In genomic region chr12:44221651-44222356, GRCm38 (mm10) we compare ENCODE assay signal across 8 mouse cellular contexts. TPM values are rescaled to one million over a fixed set of nuclear protein-coding genes. Genes with fewer than 3 reads are reported as not detected.
A peak's percentile ranks its signal among the peaks of the same experiment; 100 is the strongest.
DNase-seq lines count a peak whose midpoint lies in the region; ATAC-seq lines count a peak whose summit lies in the region.

No protein-coding gene starts in this region.

- H3K9me3 ChIP-seq in forebrain, embryonic 14.5 days (replicated peaks; ENCODE audit: control insufficient read depth, low read length): no peaks in the 10 kb centered on the region
- no peaks in the 10 kb centered on the region for H3K9me3 ChIP-seq in hindbrain, embryonic 13.5 days
- H3K9me3 ChIP-seq in liver, embryonic 11.5 days (ENCODE audit: control insufficient read depth, low read length): no peaks in the 10 kb centered on the region
- no peaks in the 10 kb centered on the region for H3K9me3 ChIP-seq in neural tube, embryonic 11.5 days (ENCODE audit: control insufficient read depth, low read length)

- H3K27ac ChIP-seq in forebrain, embryonic 14.5 days (ENCODE audit: low read depth, low read length): no peak overlapping the region
- no peak overlapping the region for H3K27ac ChIP-seq in hindbrain, embryonic 13.5 days
- H3K27ac ChIP-seq in liver, embryonic 11.5 days (ENCODE audit: low read depth, low read length): no peak overlapping the region
- no peak overlapping the region for H3K27ac ChIP-seq in neural tube, embryonic 11.5 days (ENCODE audit: low read depth, low read length)

- WGBS in forebrain, embryonic 14.5 days: 2% methylated on average over 88 of the region's 89 CpGs
- WGBS in hindbrain, embryonic 13.5 days: 1% methylated on average over 86 of the region's 89 CpGs
- WGBS in liver, embryonic 11.5 days: under 1% methylated on average over 85 of the region's 89 CpGs
- WGBS in neural tube, embryonic 11.5 days: 1% methylated on average over 89 of the region's 89 CpGs

- intact Hi-C loops in left cerebral cortex, postnatal 25 days (cut with DNase I): no loop called here

- no peaks in the 10 kb centered on the region for H3K36me3 ChIP-seq in forebrain, embryonic 14.5 days (ENCODE audit: control insufficient read depth, insufficient read depth, low read length)
- H3K36me3 ChIP-seq in hindbrain, embryonic 13.5 days: no peaks in the 10 kb centered on the region
- no peaks in the 10 kb centered on the region for H3K36me3 ChIP-seq in liver, embryonic 11.5 days (ENCODE audit: control insufficient read depth, insufficient read depth, low read length)
- no peaks in the 10 kb centered on the region for H3K36me3 ChIP-seq in neural tube, embryonic 11.5 days (ENCODE audit: control insufficient read depth, insufficient read depth, low read length)

- ATAC-seq in forebrain, embryonic 14.5 days: peak; percentile 61; the same call in 1 of the 2 replicates
- ATAC-seq in hindbrain, embryonic 13.5 days (ENCODE audit: low FRiP score): no peak
- ATAC-seq in liver, embryonic 11.5 days (replicated peaks; ENCODE audit: low FRiP score): 0 out of 2 replicates have a peak, but pooled peaks have one; percentile 31
- ATAC-seq in neural tube, embryonic 11.5 days (ENCODE audit: insufficient read depth, low FRiP score, low TSS enrichment): peak; percentile 35; the same call in 1 of the 2 replicates

- peak overlapping the region; percentile 79 for H3K4me2 ChIP-seq in forebrain, embryonic 14.5 days (ENCODE audit: low read length)
- peak overlapping the region; percentile 85 for H3K4me2 ChIP-seq in hindbrain, embryonic 13.5 days
- H3K4me2 ChIP-seq in liver, embryonic 11.5 days: peak overlapping the region; percentile 81
- H3K4me2 ChIP-seq in neural tube, embryonic 11.5 days (ENCODE audit: low read depth): peak overlapping the region; percentile 87

- H3K27me3 ChIP-seq in forebrain, embryonic 14.5 days (replicated peaks; ENCODE audit: control insufficient read depth, insufficient read depth, low read length): no peaks in the 10 kb centered on the region
- no peaks in the 10 kb centered on the region for H3K27me3 ChIP-seq in hindbrain, embryonic 13.5 days
- 0 out of 2 replicates have a peak, but pooled peaks cover 3% of the 10 kb centered on the region for H3K27me3 ChIP-seq in liver, embryonic 11.5 days (replicated peaks; ENCODE audit: control insufficient read depth, insufficient read depth, low read length)
- no peaks in the 10 kb centered on the region for H3K27me3 ChIP-seq in neural tube, embryonic 11.5 days (ENCODE audit: control insufficient read depth, insufficient read depth, low read length)

- H3K9ac ChIP-seq in forebrain, embryonic 14.5 days (ENCODE audit: low read length): peak overlapping the region; percentile 73
- H3K9ac ChIP-seq in hindbrain, embryonic 13.5 days: peak overlapping the region; percentile 82
- peak overlapping the region; percentile 59 for H3K9ac ChIP-seq in liver, embryonic 11.5 days (ENCODE audit: low read depth, low read length)
- peak overlapping the region; percentile 72 for H3K9ac ChIP-seq in neural tube, embryonic 11.5 days (ENCODE audit: low read length)

- H3K4me3 ChIP-seq in forebrain, embryonic 14.5 days (ENCODE audit: low read depth, low read length): peak overlapping the region; percentile 55
- peak overlapping the region; percentile 64 for H3K4me3 ChIP-seq in hindbrain, embryonic 13.5 days
- H3K4me3 ChIP-seq in liver, embryonic 11.5 days (ENCODE audit: low read depth, low read length): peak overlapping the region; percentile 63
- H3K4me3 ChIP-seq in neural tube, embryonic 11.5 days (ENCODE audit: low read depth, low read length): peak overlapping the region; percentile 51

- no peaks in the 10 kb centered on the region for H3K4me1 ChIP-seq in forebrain, embryonic 14.5 days (ENCODE audit: control insufficient read depth, insufficient read depth, low read length)
- peaks cover 6% of the 10 kb centered on the region; the same call in 1 of the 2 replicates for H3K4me1 ChIP-seq in hindbrain, embryonic 13.5 days (replicated peaks)
- H3K4me1 ChIP-seq in liver, embryonic 11.5 days (replicated peaks; ENCODE audit: control insufficient read depth, insufficient read depth, low read length): no peaks in the 10 kb centered on the region
- no peaks in the 10 kb centered on the region for H3K4me1 ChIP-seq in neural tube, embryonic 11.5 days (ENCODE audit: control insufficient read depth, insufficient read depth, low read length)

- DNase-seq in left cerebral cortex, postnatal 25 days (ENCODE audit: low spot score in 2 of 2): peak; percentile 22 to 24
- DNase-seq in left cerebral cortex, adult 9 months (ENCODE audit: low spot score in 2 of 2): no peak
- peak; percentile 30 for DNase-seq in cerebellum, adult 11-12 months
- peak; percentile 15 for DNase-seq in forebrain, embryonic 14.5 days (ENCODE audit: low spot score)
- DNase-seq in liver, embryonic 11.5 days (ENCODE audit: low spot score): peak; percentile 45
- peak; percentile 44 for DNase-seq in neural tube, embryonic 11.5 days (ENCODE audit: low spot score)
- DNase-seq in spleen, postnatal 4 days (ENCODE audit: low spot score in 2 of 2): no peak

RNA-seq across cellular contexts. Expression of gene Pnpla8, which starts 0.6 kb away (rescaled TPM):
- total RNA-seq in left cerebral cortex, postnatal 25 days (2021): 100 to 1,000 TPM; 132 to 140 TPM
- polyA plus RNA-seq in forebrain, embryonic 14.5 days (2014; fragmentation: Nextera tagmentation; extraction: Ambion mirVana): 133 and 158 TPM in 2 replicates
- 137 and 141 TPM in 2 replicates for polyA plus RNA-seq in hindbrain, embryonic 13.5 days (2015; fragmentation: Nextera tagmentation; extraction: Ambion mirVana)
- polyA plus RNA-seq in liver, embryonic 11.5 days (2014; fragmentation: Nextera tagmentation; extraction: Ambion mirVana): 29.3 and 40.0 TPM in 2 replicates
- 87.7 and 90.2 TPM in 2 replicates for polyA plus RNA-seq in neural tube, embryonic 11.5 days (2014; fragmentation: Nextera tagmentation; extraction: Ambion mirVana)

RNA-seq across cellular contexts. Expression of gene Dnajb9, which starts 11.7 kb away (rescaled TPM):
- total RNA-seq in left cerebral cortex, postnatal 25 days (2021): 10 to 100 TPM; 41.7 to 44.7 TPM
- 36.3 and 39.2 TPM in 2 replicates for polyA plus RNA-seq in forebrain, embryonic 14.5 days (2014; fragmentation: Nextera tagmentation; extraction: Ambion mirVana)
- polyA plus RNA-seq in hindbrain, embryonic 13.5 days (2015; fragmentation: Nextera tagmentation; extraction: Ambion mirVana): 32.3 and 36.4 TPM in 2 replicates
- 19.8 and 22.4 TPM in 2 replicates for polyA plus RNA-seq in liver, embryonic 11.5 days (2014; fragmentation: Nextera tagmentation; extraction: Ambion mirVana)
- polyA plus RNA-seq in neural tube, embryonic 11.5 days (2014; fragmentation: Nextera tagmentation; extraction: Ambion mirVana): 31.8 and 32.0 TPM in 2 replicates

Comparison
In these comparisons a context has a peak if more than half of its experiments do, and no peak if none do; other contexts are left out.
1. DNase-seq: peak in left cerebral cortex, postnatal 25 days (2 of 2), cerebellum, adult 11-12 months (single experiment), forebrain, embryonic 14.5 days (single experiment), liver, embryonic 11.5 days (single experiment) and neural tube, embryonic 11.5 days (single experiment); none in left cerebral cortex, adult 9 months (0 of 2) and spleen, postnatal 4 days (0 of 2).
2. Peak in every context shown above with its lines, with median percentiles within 50 percentile points of each other: H3K4me2 ChIP-seq, H3K4me3 ChIP-seq and H3K9ac ChIP-seq.